Comparison of ENCODE assay signal across 7 mouse cellular contexts in genomic region chr17:6429945-6430344, GRCm38 (mm10). TPM values are rescaled to one million over a fixed set of nuclear protein-coding genes. Genes with fewer than 3 reads are reported as not detected.
DNase-seq lines count a peak whose midpoint lies in the region; ATAC-seq lines count a peak whose summit lies in the region.
"Not testable (repeated sequence)": the region's sequence is repeated elsewhere in the genome, so short reads cannot be mapped to it uniquely, and the experiment has no call there.

Dynlt1b (plus strand) TSS chr17:6430112.

- H3K36me3 ChIP-seq in embryonic facial prominence, embryonic 11.5 days (replicated peaks; ENCODE audit: control insufficient read depth, insufficient read depth, low read depth, low read length); limb, embryonic 11.5 days (ENCODE audit: control insufficient read depth, insufficient read depth, low read length); midbrain, embryonic 14.5 days (ENCODE audit: control insufficient read depth, insufficient read depth, low read length): not testable (repeated sequence)

- H3K9me3 ChIP-seq in embryonic facial prominence, embryonic 11.5 days (replicated peaks; ENCODE audit: control insufficient read depth, low read length); limb, embryonic 11.5 days (ENCODE audit: control insufficient read depth, low read length); midbrain, embryonic 14.5 days (ENCODE audit: control insufficient read depth, low read length): not testable (repeated sequence)

- H3K27ac ChIP-seq in embryonic facial prominence, embryonic 11.5 days (replicated peaks; ENCODE audit: low read depth, low read length): peak within 1 kb of the TSS; percentile 2; the same call in 1 of the 2 replicates
- not testable (repeated sequence) for H3K27ac ChIP-seq in limb, embryonic 11.5 days (replicated peaks; ENCODE audit: low read depth, low read length)
- peak within 1 kb of the TSS; percentile 77 for H3K27ac ChIP-seq in midbrain, embryonic 14.5 days (replicated peaks; ENCODE audit: low read depth, low read length)

- DNase-seq in adrenal gland, postnatal 14 days: peak; percentile 100
- DNase-seq in embryonic facial prominence, embryonic 11.5 days (ENCODE audit: low spot score): peak; percentile 100
- DNase-seq in heart, adult 11 months: peak; percentile 100
- DNase-seq in kidney, adult 18-20 months: peak; percentile 100
- DNase-seq in limb, embryonic 11.5 days (ENCODE audit: low spot score): peak; percentile 100
- DNase-seq in midbrain, embryonic 14.5 days: peak; percentile 100
- peak; percentile 100 for DNase-seq in spleen, adult 18-20 months

- peak within 1 kb of the TSS; percentile 49 for H3K4me3 ChIP-seq in embryonic facial prominence, embryonic 11.5 days (ENCODE audit: low read depth, low read length)
- peak within 1 kb of the TSS; percentile 51 for H3K4me3 ChIP-seq in limb, embryonic 11.5 days (ENCODE audit: low read depth, low read length)
- peak within 1 kb of the TSS; percentile 45 for H3K4me3 ChIP-seq in midbrain, embryonic 14.5 days (replicated peaks; ENCODE audit: low read depth, low read length)

- ATAC-seq in embryonic facial prominence, embryonic 11.5 days (replicated peaks; ENCODE audit: insufficient number of reproducible peaks, low FRiP score, low TSS enrichment, low read depth): peak; percentile 89
- peak; percentile 97 for ATAC-seq in limb, embryonic 11.5 days (ENCODE audit: insufficient number of reproducible peaks, low FRiP score, low TSS enrichment, low read depth)
- ATAC-seq in midbrain, embryonic 14.5 days (ENCODE audit: low FRiP score, low TSS enrichment): peak; percentile 97

- H3K4me1 ChIP-seq in embryonic facial prominence, embryonic 11.5 days (ENCODE audit: control insufficient read depth, insufficient read depth, low read length); limb, embryonic 11.5 days (ENCODE audit: control insufficient read depth, insufficient read depth, low read length); midbrain, embryonic 14.5 days (ENCODE audit: control insufficient read depth, insufficient read depth, low read length): not testable (repeated sequence)

- WGBS in embryonic facial prominence, embryonic 11.5 days: under 1% methylated on average over 27 of the region's 27 CpGs
- under 1% methylated on average over 27 of the region's 27 CpGs for WGBS in limb, embryonic 11.5 days
- under 1% methylated on average over 27 of the region's 27 CpGs for WGBS in midbrain, embryonic 14.5 days

- H3K27me3 ChIP-seq in embryonic facial prominence, embryonic 11.5 days (ENCODE audit: control insufficient read depth, insufficient read depth, low read length); limb, embryonic 11.5 days (ENCODE audit: control insufficient read depth, insufficient read depth, low read length); midbrain, embryonic 14.5 days (ENCODE audit: control insufficient read depth, insufficient read depth, low read length): not testable (repeated sequence)

- H3K4me2 ChIP-seq in embryonic facial prominence, embryonic 11.5 days (ENCODE audit: low read depth, low read length): peak within 1 kb of the TSS; percentile 35
- peak within 1 kb of the TSS; percentile 50 for H3K4me2 ChIP-seq in limb, embryonic 11.5 days (ENCODE audit: low read depth, severe bottlenecking)
- H3K4me2 ChIP-seq in midbrain, embryonic 14.5 days (ENCODE audit: low read length): peak within 1 kb of the TSS; percentile 48

- H3K9ac ChIP-seq in embryonic facial prominence, embryonic 11.5 days (replicated peaks; ENCODE audit: low read length): peak within 1 kb of the TSS; percentile 70
- H3K9ac ChIP-seq in limb, embryonic 11.5 days (ENCODE audit: low read length): peak within 1 kb of the TSS; percentile 74
- peak within 1 kb of the TSS; percentile 62 for H3K9ac ChIP-seq in midbrain, embryonic 14.5 days (replicated peaks; ENCODE audit: low read length)

RNA-seq across cellular contexts. Expression of gene Dynlt1b, which starts in this region (rescaled TPM):
- 109 and 133 TPM in 2 replicates for total RNA-seq in adrenal gland, postnatal 14 days (2021)
- polyA plus RNA-seq in embryonic facial prominence, embryonic 11.5 days (2014; fragmentation: Nextera tagmentation; extraction: Ambion mirVana): 546 and 573 TPM in 2 replicates
- polyA plus RNA-seq in limb, embryonic 11.5 days (2014; fragmentation: Nextera tagmentation; extraction: Ambion mirVana): 502 TPM in 2 replicates
- polyA plus RNA-seq in midbrain, embryonic 14.5 days (2014; fragmentation: Nextera tagmentation; extraction: Ambion mirVana): 1,329 and 1,495 TPM in 2 replicates
